Mouse (Mus musculus): ENCODE measurements around the gene Ucp2.

DNA sequence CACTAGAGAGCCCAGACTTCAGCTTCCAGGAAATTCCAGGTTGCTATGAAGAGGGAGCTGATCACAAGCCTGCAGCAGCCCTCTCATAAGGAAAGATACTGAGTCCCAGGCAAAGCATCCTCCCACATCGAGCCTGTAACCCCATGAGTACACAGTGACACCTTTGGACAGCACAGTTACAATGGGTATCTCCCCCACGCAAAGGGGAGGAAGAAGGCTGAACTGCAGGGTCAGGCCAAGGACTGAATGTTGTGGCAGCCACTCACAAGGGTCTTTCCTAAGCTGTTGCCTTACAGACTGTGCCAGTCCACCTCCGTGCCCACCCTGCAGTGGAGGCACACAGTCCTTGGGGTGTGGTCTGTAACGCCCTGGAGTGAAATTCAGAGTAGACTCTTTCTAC lies 13.4 kb downstream of the Ucp2 start:
- TF ChIP-seq CTCF (IDR thresholded peaks at IDR 0.05; ENCODE audit: low read depth, low read length): no peak
- TF ChIP-seq POLR2A (IDR thresholded peaks at IDR 0.05; ENCODE audit: borderline replicate concordance, low read depth, low read length): no peak

All from bone marrow macrophage, adult 2 months (primary cell).